Mouse (Mus musculus) right cerebral cortex, postnatal 36 days (tissue): ENCODE measurements at regions not wholly inside any gene's neighbourhood (a gene's known extent, or its start where the extent isn't known, plus 50 kb on each side); places are given as distances from the start of the nearest gene placed in this dataset.

Experiments used
- DNase-seq, 2 experiments: peaks; one replicate each; pipeline ENCODE4 v3.0.0; 2022; ENCODE audit warnings: low spot score in 2 of 2, mixed read lengths in 1 of 2

- DNase-seq, result peak; percentile 56 to 62
These were observed 364.9 kb upstream of the Fmr1 start for GRCm38 (mm10) chrX:68313486-68313885.
